ENCODE assay signal across 8 mouse cellular contexts in genomic region chr13:8886185-8886560, GRCm38 (mm10). TPM values are rescaled to one million over a fixed set of nuclear protein-coding genes. Genes with fewer than 3 reads are reported as not detected.
DNase-seq lines count a peak whose midpoint lies in the region; ATAC-seq and TF ChIP-seq lines count a peak whose summit lies in the region.

No protein-coding gene starts in this region.

- peaks cover 21% of the 10 kb centered on the region for H3K36me3 ChIP-seq in embryonic facial prominence, embryonic 14.5 days (ENCODE audit: control insufficient read depth, insufficient read depth, low read length)
- 0 out of 2 replicates have a peak, but pooled peaks cover 3% of the 10 kb centered on the region for H3K36me3 ChIP-seq in intestine, embryonic 16.5 days (ENCODE audit: control insufficient read depth, insufficient read depth, low read length)
- peaks cover 22% of the 10 kb centered on the region for H3K36me3 ChIP-seq in neural tube, embryonic 13.5 days

- peak overlapping the region; percentile 80; the same call in 1 of the 2 replicates for H3K27ac ChIP-seq in embryonic facial prominence, embryonic 14.5 days (replicated peaks; ENCODE audit: low read depth, low read length)
- H3K27ac ChIP-seq in intestine, embryonic 16.5 days (ENCODE audit: low read length), result peak overlapping the region; percentile 96
- H3K27ac ChIP-seq in neural tube, embryonic 13.5 days (replicated peaks), result peak overlapping the region; percentile 98

- 1% methylated on average over 9 of the region's 9 CpGs for WGBS in lung, adult 2 months
- 2% methylated on average over 9 of the region's 9 CpGs for WGBS in embryonic facial prominence, embryonic 14.5 days
- 1% methylated on average over 9 of the region's 9 CpGs for WGBS in intestine, embryonic 16.5 days
- 5% methylated on average over 9 of the region's 9 CpGs for WGBS in neural tube, embryonic 13.5 days

- peak overlapping the region; percentile 65 for H3K9ac ChIP-seq in embryonic facial prominence, embryonic 14.5 days (ENCODE audit: low read depth, low read length)
- peak overlapping the region; percentile 84 for H3K9ac ChIP-seq in intestine, embryonic 16.5 days (ENCODE audit: low read depth, low read length)
- H3K9ac ChIP-seq in neural tube, embryonic 13.5 days, result peak overlapping the region; percentile 84

- peak overlapping the region; percentile 61 for H3K4me2 ChIP-seq in embryonic facial prominence, embryonic 14.5 days (ENCODE audit: low read depth, low read length)
- peak overlapping the region; percentile 67 for H3K4me2 ChIP-seq in intestine, embryonic 16.5 days (ENCODE audit: low read depth, low read length)
- H3K4me2 ChIP-seq in neural tube, embryonic 13.5 days, result peak overlapping the region; percentile 71

- peak overlapping the region; percentile 76 for H3K4me3 ChIP-seq in lung, adult 2 months (replicated peaks; ENCODE audit: extremely low read depth, low read depth, low read length)
- peak overlapping the region; percentile 55 for H3K4me3 ChIP-seq in embryonic facial prominence, embryonic 14.5 days (ENCODE audit: low read depth, low read length)
- H3K4me3 ChIP-seq in intestine, embryonic 16.5 days (ENCODE audit: low read length), result peak overlapping the region; percentile 76
- peak overlapping the region; percentile 72 for H3K4me3 ChIP-seq in neural tube, embryonic 13.5 days

- H3K4me1 ChIP-seq in lung, adult 2 months (ENCODE audit: control insufficient read depth, insufficient read depth, low read length), result no peaks in the 10 kb centered on the region
- H3K4me1 ChIP-seq in embryonic facial prominence, embryonic 14.5 days (ENCODE audit: control insufficient read depth, insufficient read depth, low read length), result peaks cover 4% of the 10 kb centered on the region; the same call in 1 of the 2 replicates
- H3K4me1 ChIP-seq in intestine, embryonic 16.5 days (ENCODE audit: control insufficient read depth, insufficient read depth, low read length), result peaks cover 3% of the 10 kb centered on the region; the same call in 1 of the 2 replicates
- peaks cover 27% of the 10 kb centered on the region for H3K4me1 ChIP-seq in neural tube, embryonic 13.5 days (replicated peaks)

- H3K9me3 ChIP-seq in embryonic facial prominence, embryonic 14.5 days (ENCODE audit: control insufficient read depth, low read length), result no peaks in the 10 kb centered on the region
- H3K9me3 ChIP-seq in intestine, embryonic 16.5 days (ENCODE audit: control insufficient read depth, low read length), result no peaks in the 10 kb centered on the region
- H3K9me3 ChIP-seq in neural tube, embryonic 13.5 days, result no peaks in the 10 kb centered on the region

- no peak for DNase-seq in lung, adult 2 months
- no peak for DNase-seq in lung, postnatal 10 days
- DNase-seq in embryonic facial prominence, embryonic 14.5 days (ENCODE audit: low spot score), result no peak
- DNase-seq in cerebellum, adult 8-10 months, result no peak
- DNase-seq in spleen, postnatal 4 days (ENCODE audit: low spot score in 2 of 2), result no peak
- DNase-seq in right cerebral cortex, adult 2 months (ENCODE audit: low spot score in 2 of 2), result no peak

- no peaks in the 10 kb centered on the region for H3K27me3 ChIP-seq in embryonic facial prominence, embryonic 14.5 days (replicated peaks; ENCODE audit: control insufficient read depth, insufficient read depth, low read length)
- no peaks in the 10 kb centered on the region for H3K27me3 ChIP-seq in intestine, embryonic 16.5 days (replicated peaks; ENCODE audit: control insufficient read depth, insufficient read depth, low read length)
- H3K27me3 ChIP-seq in neural tube, embryonic 13.5 days, result no peaks in the 10 kb centered on the region

- no peak for TF ChIP-seq POLR2A in lung, adult 2 months (IDR thresholded peaks at IDR 0.05; ENCODE audit: borderline replicate concordance, extremely low read depth, low read depth, low read length)

- no peak for TF ChIP-seq CTCF in lung, adult 2 months (IDR thresholded peaks at IDR 0.05; ENCODE audit: insufficient read depth, low read length)

- no peak for ATAC-seq in embryonic facial prominence, embryonic 14.5 days (ENCODE audit: low read depth)
- no peak for ATAC-seq in intestine, embryonic 16.5 days
- no peak for ATAC-seq in neural tube, embryonic 13.5 days (ENCODE audit: low read depth)

RNA-seq across cellular contexts. Expression of gene Idi1, which starts 0.9 kb away (rescaled TPM):
- polyA plus RNA-seq in lung, adult 2 months (2012; rRNA removed), result 14.0 and 26.8 TPM in 2 replicates
- 53.8 and 59.8 TPM in 2 replicates for polyA plus RNA-seq in embryonic facial prominence, embryonic 14.5 days (2014; fragmentation: Nextera tagmentation; extraction: Ambion mirVana)
- polyA plus RNA-seq in intestine, embryonic 16.5 days (2015; fragmentation: Nextera tagmentation; extraction: Ambion mirVana), result 128 and 130 TPM in 2 replicates
- polyA plus RNA-seq in neural tube, embryonic 13.5 days (2015; fragmentation: Nextera tagmentation; extraction: Ambion mirVana), result 84.2 and 90.0 TPM in 2 replicates

RNA-seq across cellular contexts. Expression of gene Wdr37, which starts 14.5 kb away (rescaled TPM):
- polyA plus RNA-seq in lung, adult 2 months (2012; rRNA removed), result 13.7 and 22.3 TPM in 2 replicates
- polyA plus RNA-seq in embryonic facial prominence, embryonic 14.5 days (2014; fragmentation: Nextera tagmentation; extraction: Ambion mirVana), result 21.9 and 23.5 TPM in 2 replicates
- 13.3 and 13.6 TPM in 2 replicates for polyA plus RNA-seq in intestine, embryonic 16.5 days (2015; fragmentation: Nextera tagmentation; extraction: Ambion mirVana)
- 49.4 and 51.8 TPM in 2 replicates for polyA plus RNA-seq in neural tube, embryonic 13.5 days (2015; fragmentation: Nextera tagmentation; extraction: Ambion mirVana)
